Mouse (Mus musculus) C2C12 (cell line): ENCODE measurements around the gene Capn10.

Source experiments
- CTCF ChIP-seq: IDR thresholded peaks from one replicate; pipeline ENCODE4 v1.5.1; 2011; ENCODE audit not compliant: control insufficient read depth, insufficient read depth, insufficient read length
- MYOG ChIP-seq: IDR thresholded peaks from one replicate; pipeline ENCODE4 v1.6.1; 2011; ENCODE audit not compliant: control insufficient read depth, insufficient read length; ENCODE audit errors: extremely low read depth

- TF ChIP-seq CTCF (no peak), MYOG (no peak)
Measured at GRCm38 (mm10) chr1:92903627-92904026, 30.5 kb upstream of the Capn10 start.
